17 mouse cellular contexts compared by ENCODE assay signal in genomic region chr16:30263156-30263555, GRCm38 (mm10). TPM values are rescaled to one million over a fixed set of nuclear protein-coding genes. Genes with fewer than 3 reads are reported as not detected.
DNase-seq lines count a peak whose midpoint lies in the region; ATAC-seq lines count a peak whose summit lies in the region.
"Had no signal": no experiment of that assay in that cellular context is flagged by ENCODE, and none has a peak within 500 bp of the region (broad histone marks: within the 10 kb centered on the region; RNA-seq: fewer than 3 reads in every experiment).

No protein-coding gene starts in this region.

- H3K27me3 ChIP-seq in forebrain, embryonic 15.5 days: no peaks in the 10 kb centered on the region
- H3K27me3 ChIP-seq in forebrain, embryonic 11.5 days (ENCODE audit: control insufficient read depth, insufficient read depth, low read length): no peaks in the 10 kb centered on the region
- H3K27me3 ChIP-seq in midbrain, embryonic 11.5 days (ENCODE audit: control insufficient read depth, insufficient read depth, low read length): no peaks in the 10 kb centered on the region
- no peaks in the 10 kb centered on the region for H3K27me3 ChIP-seq in midbrain, embryonic 14.5 days (ENCODE audit: control insufficient read depth, insufficient read depth, low read length)
- H3K27me3 ChIP-seq: forebrain, embryonic 13.5 days; intestine, embryonic 15.5 days; Patski had no signal

- ATAC-seq in forebrain, embryonic 15.5 days (replicated peaks): 0 out of 2 replicates have a peak, but pooled peaks have one; percentile 21
- ATAC-seq in forebrain, embryonic 11.5 days (replicated peaks; ENCODE audit: low FRiP score): no peak
- 0 out of 2 replicates have a peak, but pooled peaks have one; percentile 16 for ATAC-seq in midbrain, embryonic 11.5 days (ENCODE audit: low FRiP score)
- ATAC-seq in midbrain, embryonic 14.5 days (ENCODE audit: low FRiP score, low TSS enrichment): no peak
- ATAC-seq: activated CD4-positive, CD25-positive, alpha-beta regulatory T cell, adult 4 months; hindbrain, postnatal 0 days; Patski had no signal

- no peaks in the 10 kb centered on the region for H3K36me3 ChIP-seq in forebrain, embryonic 15.5 days
- H3K36me3 ChIP-seq in forebrain, embryonic 11.5 days (ENCODE audit: control insufficient read depth, insufficient read depth, low read length): no peaks in the 10 kb centered on the region
- no peaks in the 10 kb centered on the region for H3K36me3 ChIP-seq in midbrain, embryonic 11.5 days (ENCODE audit: control insufficient read depth, insufficient read depth, low read length)
- no peaks in the 10 kb centered on the region for H3K36me3 ChIP-seq in midbrain, embryonic 14.5 days (ENCODE audit: control insufficient read depth, insufficient read depth, low read length)
- H3K36me3 ChIP-seq: embryonic facial prominence, embryonic 12.5 days; heart, embryonic 13.5 days; hindbrain, embryonic 12.5 days; intestine, embryonic 15.5 days had no signal

- DNase-seq in forebrain, embryonic 11.5 days (ENCODE audit: low spot score): no peak
- DNase-seq in midbrain, embryonic 11.5 days (ENCODE audit: low spot score, missing footprints): no peak
- DNase-seq in midbrain, embryonic 14.5 days: no peak
- DNase-seq in adipocyte (ENCODE audit: low spot score): peak; percentile 18
- DNase-seq in natural killer cell, adult 2 months (ENCODE audit: low spot score in 2 of 2): no peak
- DNase-seq: heart, adult 11 months had no signal

- no peak overlapping the region for H3K4me2 ChIP-seq in forebrain, embryonic 15.5 days (replicated peaks)
- H3K4me2 ChIP-seq in forebrain, embryonic 11.5 days (ENCODE audit: low read depth, low read length, severe bottlenecking): no peak overlapping the region
- no peak overlapping the region for H3K4me2 ChIP-seq in midbrain, embryonic 11.5 days
- no peak overlapping the region for H3K4me2 ChIP-seq in midbrain, embryonic 14.5 days (ENCODE audit: low read length)
- H3K4me2 ChIP-seq: embryonic facial prominence, embryonic 12.5 days; forebrain, embryonic 13.5 days; heart, embryonic 13.5 days; hindbrain, embryonic 12.5 days; intestine, embryonic 15.5 days had no signal

- H3K4me3 ChIP-seq in forebrain, embryonic 15.5 days: no peak overlapping the region
- no peak overlapping the region for H3K4me3 ChIP-seq in forebrain, embryonic 11.5 days (ENCODE audit: low read depth, low read length)
- no peak overlapping the region for H3K4me3 ChIP-seq in midbrain, embryonic 11.5 days (ENCODE audit: low read depth, low read length)
- no peak overlapping the region for H3K4me3 ChIP-seq in midbrain, embryonic 14.5 days (replicated peaks; ENCODE audit: low read depth, low read length)
- H3K4me3 ChIP-seq: embryonic facial prominence, embryonic 12.5 days; forebrain, embryonic 13.5 days; heart, embryonic 13.5 days; hindbrain, embryonic 12.5 days; intestine, embryonic 15.5 days had no signal

- H3K9me3 ChIP-seq in forebrain, embryonic 15.5 days: no peaks in the 10 kb centered on the region
- no peaks in the 10 kb centered on the region for H3K9me3 ChIP-seq in forebrain, embryonic 11.5 days (ENCODE audit: control insufficient read depth, low read length)
- no peaks in the 10 kb centered on the region for H3K9me3 ChIP-seq in midbrain, embryonic 11.5 days (ENCODE audit: control insufficient read depth, low read length)
- H3K9me3 ChIP-seq in midbrain, embryonic 14.5 days (ENCODE audit: control insufficient read depth, low read length): no peaks in the 10 kb centered on the region
- H3K9me3 ChIP-seq: embryonic facial prominence, embryonic 12.5 days; forebrain, embryonic 13.5 days; heart, embryonic 13.5 days; hindbrain, embryonic 12.5 days; intestine, embryonic 15.5 days had no signal

- no peaks in the 10 kb centered on the region for H3K4me1 ChIP-seq in forebrain, embryonic 15.5 days
- H3K4me1 ChIP-seq in forebrain, embryonic 11.5 days (replicated peaks; ENCODE audit: control insufficient read depth, insufficient read depth, low read length): no peaks in the 10 kb centered on the region
- no peaks in the 10 kb centered on the region for H3K4me1 ChIP-seq in midbrain, embryonic 11.5 days (ENCODE audit: control insufficient read depth, insufficient read depth, low read length)
- no peaks in the 10 kb centered on the region for H3K4me1 ChIP-seq in midbrain, embryonic 14.5 days (ENCODE audit: control insufficient read depth, insufficient read depth, low read length)
- H3K4me1 ChIP-seq: forebrain, embryonic 13.5 days; hindbrain, embryonic 12.5 days; intestine, embryonic 15.5 days had no signal

- WGBS in forebrain, embryonic 15.5 days: 59% methylated on average over 4 of the region's 4 CpGs
- 60% methylated on average over 4 of the region's 4 CpGs for WGBS in forebrain, embryonic 11.5 days
- WGBS in midbrain, embryonic 11.5 days: 62% methylated on average over 4 of the region's 4 CpGs
- WGBS in midbrain, embryonic 14.5 days: 59% methylated on average over 4 of the region's 4 CpGs

- H3K9ac ChIP-seq in forebrain, embryonic 15.5 days (replicated peaks): no peak overlapping the region
- H3K9ac ChIP-seq in forebrain, embryonic 11.5 days (ENCODE audit: low read length): no peak overlapping the region
- no peak overlapping the region for H3K9ac ChIP-seq in midbrain, embryonic 11.5 days (ENCODE audit: low read length)
- H3K9ac ChIP-seq in midbrain, embryonic 14.5 days (replicated peaks; ENCODE audit: low read length): no peak overlapping the region
- H3K9ac ChIP-seq: embryonic facial prominence, embryonic 12.5 days; forebrain, embryonic 13.5 days; heart, embryonic 13.5 days; hindbrain, embryonic 12.5 days; intestine, embryonic 15.5 days had no signal

- H3K27ac ChIP-seq in forebrain, embryonic 15.5 days (replicated peaks): no peak overlapping the region
- H3K27ac ChIP-seq in forebrain, embryonic 11.5 days (ENCODE audit: low read depth, low read length): no peak overlapping the region
- H3K27ac ChIP-seq in midbrain, embryonic 11.5 days (ENCODE audit: low read depth, low read length): no peak overlapping the region
- no peak overlapping the region for H3K27ac ChIP-seq in midbrain, embryonic 14.5 days (replicated peaks; ENCODE audit: low read depth, low read length)
- H3K27ac ChIP-seq: embryonic facial prominence, embryonic 12.5 days; forebrain, embryonic 13.5 days; heart, embryonic 13.5 days; hindbrain, embryonic 12.5 days; hindbrain, postnatal 0 days; intestine, embryonic 15.5 days had no signal

RNA-seq across cellular contexts. Expression of gene Cpn2, which starts 4.1 kb away (rescaled TPM):
- polyA plus RNA-seq in forebrain, embryonic 15.5 days (2015; fragmentation: Nextera tagmentation; extraction: Ambion mirVana): not detected in 2 replicates
- not detected in 2 replicates for polyA plus RNA-seq in forebrain, embryonic 11.5 days (2014; fragmentation: Nextera tagmentation; extraction: Ambion mirVana)
- not detected in 2 replicates for polyA plus RNA-seq in midbrain, embryonic 11.5 days (2014; fragmentation: Nextera tagmentation; extraction: Ambion mirVana)
- not detected in 2 replicates for polyA plus RNA-seq in midbrain, embryonic 14.5 days (2014; fragmentation: Nextera tagmentation; extraction: Ambion mirVana)
- polyA plus RNA-seq: activated CD4-positive, CD25-positive, alpha-beta regulatory T cell, adult 4 months; brain, embryonic 14.5 days; cortical plate, adult 2 months; embryonic facial prominence, embryonic 12.5 days; forebrain, embryonic 13.5 days; heart, embryonic 13.5 days; hindbrain, embryonic 12.5 days; hindbrain, postnatal 0 days; Patski had no signal

RNA-seq across cellular contexts. Expression of gene Lrrc15, which starts 19.9 kb away (rescaled TPM):
- polyA plus RNA-seq in forebrain, embryonic 15.5 days (2015; fragmentation: Nextera tagmentation; extraction: Ambion mirVana): 0.05 and 0.08 TPM in 2 replicates
- polyA plus RNA-seq in forebrain, embryonic 11.5 days (2014; fragmentation: Nextera tagmentation; extraction: Ambion mirVana): 0.40 and 1.1 TPM in 2 replicates
- 0.63 and 0.72 TPM in 2 replicates for polyA plus RNA-seq in midbrain, embryonic 11.5 days (2014; fragmentation: Nextera tagmentation; extraction: Ambion mirVana)
- 0.13 and 0.43 TPM in 2 replicates for polyA plus RNA-seq in midbrain, embryonic 14.5 days (2014; fragmentation: Nextera tagmentation; extraction: Ambion mirVana)
- polyA plus RNA-seq: activated CD4-positive, CD25-positive, alpha-beta regulatory T cell, adult 4 months; cortical plate, adult 2 months; Patski had no signal

RNA-seq across cellular contexts. Expression of gene Gp5, which starts 47.4 kb away (rescaled TPM):
- 0.27 and 0.29 TPM in 2 replicates for polyA plus RNA-seq in forebrain, embryonic 15.5 days (2015; fragmentation: Nextera tagmentation; extraction: Ambion mirVana)
- 1.7 and 2.0 TPM in 2 replicates for polyA plus RNA-seq in forebrain, embryonic 11.5 days (2014; fragmentation: Nextera tagmentation; extraction: Ambion mirVana)
- polyA plus RNA-seq in midbrain, embryonic 11.5 days (2014; fragmentation: Nextera tagmentation; extraction: Ambion mirVana): 2.1 and 2.3 TPM in 2 replicates
- 0.23 and 0.30 TPM in 2 replicates for polyA plus RNA-seq in midbrain, embryonic 14.5 days (2014; fragmentation: Nextera tagmentation; extraction: Ambion mirVana)
- polyA plus RNA-seq: activated CD4-positive, CD25-positive, alpha-beta regulatory T cell, adult 4 months had no signal

Comparison
In these comparisons a context has a peak if more than half of its experiments do, and no peak if none do; other contexts are left out.
1. ATAC-seq: peak in forebrain, embryonic 15.5 days (single experiment) and midbrain, embryonic 11.5 days (single experiment); none in forebrain, embryonic 11.5 days (single experiment) and midbrain, embryonic 14.5 days (single experiment).